Mouse (Mus musculus): Measurements from ENCODE around the gene Thegl. TPM values are rescaled to one million over a fixed set of nuclear protein-coding genes. Genes with fewer than 3 reads are reported as not detected.

Gene Thegl
- polyA plus RNA-seq, 1 experiment from 2014 or later: 0.18 TPM

- WGBS: 95% methylated on average over 3 of the region's 3 CpGs
- Histone ChIP-seq H3K27me3 (peaks cover 74% of the 10 kb centered on the region), H3K4me2 (no peak overlapping the region), H3K9ac (no peak overlapping the region), H3K9me3 (replicated peaks) (no peaks in the 10 kb centered on the region), H3K4me3 (no peak overlapping the region), H3K4me1 (peaks cover 29% of the 10 kb centered on the region), H3K27ac (no peak overlapping the region), H3K36me3 (ENCODE audit: poor library complexity, severe bottlenecking) (no peaks in the 10 kb centered on the region)
- ATAC-seq: no peak
These were observed 83.1 kb downstream of the Thegl start for GRCm38 (mm10) chr5:77098874-77099273.

- WGBS: 87% methylated on average over 11 of the region's 11 CpGs
- H3K27me3 ChIP-seq: peaks cover 71% of the 10 kb centered on the region
These were observed 83.6 kb downstream of the Thegl start for GRCm38 (mm10) chr5:77099317-77099996.

GRCm38 (mm10) chr5:77099997-77100380 lies 84.2 kb downstream of the Thegl start:
- ATAC-seq: no peak
- H3K4me3 ChIP-seq: no peak overlapping the region
- peaks cover 23% of the 10 kb centered on the region for H3K4me1 ChIP-seq
- WGBS: 80% methylated on average over 6 of the region's 6 CpGs
- no peaks in the 10 kb centered on the region for H3K9me3 ChIP-seq (replicated peaks)
- H3K4me2 ChIP-seq: no peak overlapping the region
- H3K9ac ChIP-seq: no peak overlapping the region
- H3K27ac ChIP-seq: no peak overlapping the region
- no peaks in the 10 kb centered on the region for H3K36me3 ChIP-seq (ENCODE audit: poor library complexity, severe bottlenecking)
- peaks cover 73% of the 10 kb centered on the region for H3K27me3 ChIP-seq

More at GRCm38 (mm10) chr5:77099317-77099996, 83.6 kb downstream of the Thegl start:
- H3K4me1 ChIP-seq: peaks cover 26% of the 10 kb centered on the region
- no peaks in the 10 kb centered on the region for H3K9me3 ChIP-seq (replicated peaks)
- no peak for ATAC-seq
- H3K9ac ChIP-seq: no peak overlapping the region
- H3K4me3 ChIP-seq: no peak overlapping the region
- H3K27ac ChIP-seq: no peak overlapping the region
- no peak overlapping the region for H3K4me2 ChIP-seq
- no peaks in the 10 kb centered on the region for H3K36me3 ChIP-seq (ENCODE audit: poor library complexity, severe bottlenecking)

GRCm38 (mm10) chr5:77100691-77101090 lies 84.9 kb downstream of the Thegl start:
- peaks cover 73% of the 10 kb centered on the region for H3K27me3 ChIP-seq
- H3K4me3 ChIP-seq: no peak overlapping the region
- 91% methylated on average over 6 of the region's 6 CpGs for WGBS
- H3K9ac ChIP-seq: no peak overlapping the region
- no peak for ATAC-seq
- H3K36me3 ChIP-seq (ENCODE audit: poor library complexity, severe bottlenecking): no peaks in the 10 kb centered on the region
- H3K4me1 ChIP-seq: peaks cover 17% of the 10 kb centered on the region
- H3K27ac ChIP-seq: no peak overlapping the region
- H3K9me3 ChIP-seq (replicated peaks): no peaks in the 10 kb centered on the region
- no peak overlapping the region for H3K4me2 ChIP-seq

GRCm38 (mm10) chr5:77102522-77103365 lies 86.9 kb downstream of the Thegl start:
- H3K4me2 ChIP-seq: peak overlapping the region; percentile 16; the same call in 1 of the 2 replicates
- ATAC-seq: peak; percentile 77
- peaks cover 60% of the 10 kb centered on the region for H3K27me3 ChIP-seq
- H3K4me3 ChIP-seq: no peak overlapping the region
- no peaks in the 10 kb centered on the region for H3K9me3 ChIP-seq (replicated peaks)
- H3K4me1 ChIP-seq: peaks cover 17% of the 10 kb centered on the region
- 62% methylated on average over 15 of the region's 15 CpGs for WGBS
- no peak overlapping the region for H3K9ac ChIP-seq
- no peaks in the 10 kb centered on the region for H3K36me3 ChIP-seq (ENCODE audit: poor library complexity, severe bottlenecking)
- H3K27ac ChIP-seq: no peak overlapping the region

GRCm38 (mm10) chr5:77107146-77107822 lies 91.5 kb downstream of the Thegl start:
- no peak for ATAC-seq
- H3K36me3 ChIP-seq (ENCODE audit: poor library complexity, severe bottlenecking): no peaks in the 10 kb centered on the region
- H3K4me1 ChIP-seq: peaks cover 19% of the 10 kb centered on the region
- H3K27me3 ChIP-seq: peaks cover 45% of the 10 kb centered on the region
- no peaks in the 10 kb centered on the region for H3K9me3 ChIP-seq (replicated peaks)
- no peak overlapping the region for H3K27ac ChIP-seq
- no peak overlapping the region for H3K9ac ChIP-seq
- H3K4me2 ChIP-seq: no peak overlapping the region
- 92% methylated on average over 11 of the region's 11 CpGs for WGBS
- no peak overlapping the region for H3K4me3 ChIP-seq

GRCm38 (mm10) chr5:77108806-77109205 lies 93.0 kb downstream of the Thegl start:
- no peak for ATAC-seq
- no peaks in the 10 kb centered on the region for H3K9me3 ChIP-seq (replicated peaks)
- 94% methylated on average over 6 of the region's 6 CpGs for WGBS

GRCm38 (mm10) chr5:77109814-77110213 lies 94.0 kb downstream of the Thegl start:
- no peak overlapping the region for H3K27ac ChIP-seq
- H3K4me1 ChIP-seq: peaks cover 9% of the 10 kb centered on the region
- H3K27me3 ChIP-seq: peaks cover 52% of the 10 kb centered on the region
- H3K9ac ChIP-seq: no peak overlapping the region
- H3K36me3 ChIP-seq (ENCODE audit: poor library complexity, severe bottlenecking): no peaks in the 10 kb centered on the region
- no peak overlapping the region for H3K4me2 ChIP-seq
- H3K9me3 ChIP-seq (replicated peaks): no peaks in the 10 kb centered on the region
- 95% methylated on average over 2 of the region's 2 CpGs for WGBS
- no peak overlapping the region for H3K4me3 ChIP-seq
- ATAC-seq: no peak

More at GRCm38 (mm10) chr5:77108806-77109205, 93.0 kb downstream of the Thegl start:
- H3K27me3 ChIP-seq: peaks cover 44% of the 10 kb centered on the region
- no peak overlapping the region for H3K4me2 ChIP-seq
- H3K4me3 ChIP-seq: no peak overlapping the region
- no peak overlapping the region for H3K27ac ChIP-seq
- no peak overlapping the region for H3K9ac ChIP-seq
- peaks cover 5% of the 10 kb centered on the region for H3K4me1 ChIP-seq
- no peaks in the 10 kb centered on the region for H3K36me3 ChIP-seq (ENCODE audit: poor library complexity, severe bottlenecking)

Other genes starting within 250 kb of the Thegl start
- 23.0 and 23.4 TPM in 2 replicates for gene Aasdh, start 110.5 kb upstream of the Thegl start, polyA plus RNA-seq (2015; fragmentation: Nextera tagmentation; extraction: Ambion mirVana)
- gene Paics, start 64.7 kb upstream of the Thegl start, polyA plus RNA-seq (2015; fragmentation: Nextera tagmentation; extraction: Ambion mirVana): 312 and 332 TPM in 2 replicates
- gene Ppat, start 64.4 kb upstream of the Thegl start, polyA plus RNA-seq (2015; fragmentation: Nextera tagmentation; extraction: Ambion mirVana): 19.2 and 25.5 TPM in 2 replicates
- gene Srp72, start 41.3 kb upstream of the Thegl start, polyA plus RNA-seq (2015; fragmentation: Nextera tagmentation; extraction: Ambion mirVana): 75.4 and 78.1 TPM in 2 replicates
- gene Arl9, start 12.0 kb upstream of the Thegl start, polyA plus RNA-seq (2015; fragmentation: Nextera tagmentation; extraction: Ambion mirVana): not detected in 2 replicates
- 1.4 and 1.5 TPM in 2 replicates for gene Hopx, start 99.1 kb downstream of the Thegl start, polyA plus RNA-seq (2015; fragmentation: Nextera tagmentation; extraction: Ambion mirVana)
- 0.94 and 1.4 TPM in 2 replicates for gene Spink2, start 195.4 kb downstream of the Thegl start, polyA plus RNA-seq (2015; fragmentation: Nextera tagmentation; extraction: Ambion mirVana)
- 11.1 and 13.1 TPM in 2 replicates for gene Rest, start 249.5 kb downstream of the Thegl start, polyA plus RNA-seq (2015; fragmentation: Nextera tagmentation; extraction: Ambion mirVana)

Data from forebrain, embryonic 13.5 days (tissue).